Mouse (Mus musculus): Measurements from ENCODE around the gene Ssr1.

Gene Ssr1

GRCm38 (mm10) chr13:37980346-37980745, 13.7 kb downstream of the Ssr1 start:
- DNase-seq (ENCODE audit: low read depth, low spot score) = no peak

GRCm38 (mm10) chr13:37979506-37979905, 14.5 kb downstream of the Ssr1 start:
- DNase-seq (ENCODE audit: low read depth, low spot score) = no peak

- no peak for DNase-seq (ENCODE audit: low read depth, low spot score)
Observed at GRCm38 (mm10) chr13:37974731-37975130, 19.3 kb downstream of the Ssr1 start.

- DNase-seq (ENCODE audit: low read depth, low spot score) = no peak
Observed at GRCm38 (mm10) chr13:37974036-37974435, 20.0 kb downstream of the Ssr1 start.

GRCm38 (mm10) chr13:37970887-37971530, 23.0 kb downstream of the Ssr1 start:
- no peak for DNase-seq (ENCODE audit: low read depth, low spot score)

GRCm38 (mm10) chr13:37969988-37970387, 24.0 kb downstream of the Ssr1 start:
- no peak for DNase-seq (ENCODE audit: low read depth, low spot score)

GRCm38 (mm10) chr13:37969337-37969736, 24.7 kb downstream of the Ssr1 start:
- DNase-seq (ENCODE audit: low read depth, low spot score) = peak; percentile 67

- DNase-seq (ENCODE audit: low read depth, low spot score) = no peak
Observed at GRCm38 (mm10) chr13:37967565-37967964, 26.5 kb downstream of the Ssr1 start.

GRCm38 (mm10) chr13:37967052-37967437, 27.0 kb downstream of the Ssr1 start:
- no peak for DNase-seq (ENCODE audit: low read depth, low spot score)

GRCm38 (mm10) chr13:37966256-37967051, 27.6 kb downstream of the Ssr1 start:
- no peak for DNase-seq (ENCODE audit: low read depth, low spot score)

- DNase-seq (ENCODE audit: low read depth, low spot score) = no peak
Observed at GRCm38 (mm10) chr13:37965126-37965914, 28.7 kb downstream of the Ssr1 start.

GRCm38 (mm10) chr13:37964128-37965087, 29.6 kb downstream of the Ssr1 start:
- DNase-seq (ENCODE audit: low read depth, low spot score) = no peak

- peak; percentile 75 for DNase-seq (ENCODE audit: low read depth, low spot score)
Observed at GRCm38 (mm10) chr13:37963354-37964007, 30.5 kb downstream of the Ssr1 start.

- no peak for DNase-seq (ENCODE audit: low read depth, low spot score)
Observed at GRCm38 (mm10) chr13:37962541-37962940, 31.5 kb downstream of the Ssr1 start.

GRCm38 (mm10) chr13:37959936-37960335, 34.1 kb downstream of the Ssr1 start:
- DNase-seq (ENCODE audit: low read depth, low spot score) = no peak

- no peak for DNase-seq (ENCODE audit: low read depth, low spot score)
Observed at GRCm38 (mm10) chr13:37959239-37959907, 34.6 kb downstream of the Ssr1 start.

GRCm38 (mm10) chr13:37958498-37959238, 35.3 kb downstream of the Ssr1 start:
- no peak for DNase-seq (ENCODE audit: low read depth, low spot score)

- no peak for DNase-seq (ENCODE audit: low read depth, low spot score)
Observed at GRCm38 (mm10) chr13:37954318-37954717, 39.7 kb downstream of the Ssr1 start.

- DNase-seq (ENCODE audit: low read depth, low spot score) = no peak
Observed at GRCm38 (mm10) chr13:37952981-37953380, 41.0 kb downstream of the Ssr1 start.
